ENCODE assay signal across 8 mouse cellular contexts in genomic region chr1:163311006-163311836, GRCm38 (mm10). TPM values are rescaled to one million over a fixed set of nuclear protein-coding genes. Genes with fewer than 3 reads are reported as not detected.
DNase-seq lines count a peak whose midpoint lies in the region; ATAC-seq and TF ChIP-seq lines count a peak whose summit lies in the region.

No protein-coding gene starts in this region.

- peaks cover 75% of the 10 kb centered on the region for H3K27me3 ChIP-seq in lung, embryonic 14.5 days (ENCODE audit: insufficient read depth, low read length)
- H3K27me3 ChIP-seq in forebrain, embryonic 11.5 days (ENCODE audit: control insufficient read depth, insufficient read depth, low read length): peaks cover 23% of the 10 kb centered on the region
- H3K27me3 ChIP-seq in limb, embryonic 11.5 days (ENCODE audit: control insufficient read depth, insufficient read depth, low read length): no peaks in the 10 kb centered on the region

- 0 out of 2 replicates have a peak overlapping the region, but pooled peaks have one; percentile 80 for H3K27ac ChIP-seq in lung, embryonic 14.5 days (ENCODE audit: low read depth)
- H3K27ac ChIP-seq in forebrain, embryonic 11.5 days (ENCODE audit: low read depth, low read length): peak overlapping the region; percentile 48; the same call in 1 of the 2 replicates
- peak overlapping the region; percentile 100 for H3K27ac ChIP-seq in limb, embryonic 11.5 days (replicated peaks; ENCODE audit: low read depth, low read length)

- H3K9me3 ChIP-seq in lung, embryonic 14.5 days (ENCODE audit: low read depth, low read length): no peaks in the 10 kb centered on the region
- no peaks in the 10 kb centered on the region for H3K9me3 ChIP-seq in forebrain, embryonic 11.5 days (ENCODE audit: control insufficient read depth, low read length)
- no peaks in the 10 kb centered on the region for H3K9me3 ChIP-seq in limb, embryonic 11.5 days (ENCODE audit: control insufficient read depth, low read length)

- H3K4me3 ChIP-seq in lung, embryonic 14.5 days (ENCODE audit: low read depth, low read length): peak overlapping the region; percentile 57
- H3K4me3 ChIP-seq in forebrain, embryonic 11.5 days (ENCODE audit: low read depth, low read length): peak overlapping the region; percentile 59
- H3K4me3 ChIP-seq in limb, embryonic 11.5 days (ENCODE audit: low read depth, low read length): peak overlapping the region; percentile 99

- H3K36me3 ChIP-seq in lung, embryonic 14.5 days (ENCODE audit: insufficient read depth): no peaks in the 10 kb centered on the region
- H3K36me3 ChIP-seq in forebrain, embryonic 11.5 days (ENCODE audit: control insufficient read depth, insufficient read depth, low read length): no peaks in the 10 kb centered on the region
- H3K36me3 ChIP-seq in limb, embryonic 11.5 days (ENCODE audit: control insufficient read depth, insufficient read depth, low read length): no peaks in the 10 kb centered on the region; the same call in 1 of the 2 replicates

- DNase-seq in lung, embryonic 14.5 days: no peak
- no peak for DNase-seq in lung, postnatal 25 days (ENCODE audit: low spot score)
- peak; percentile 54 for DNase-seq in forebrain, embryonic 11.5 days (ENCODE audit: low spot score)
- peak; percentile 55 for DNase-seq in limb, embryonic 11.5 days (ENCODE audit: low spot score)
- peak; percentile 6 for DNase-seq in retina, postnatal 1 day
- DNase-seq in frontal cortex, adult 2 months (ENCODE audit: extremely low spot score in 1 of 2, low spot score in 1 of 2): no peak
- DNase-seq in thymus, postnatal 25 days: no peak

- peak overlapping the region; percentile 72 for H3K9ac ChIP-seq in lung, embryonic 14.5 days
- H3K9ac ChIP-seq in forebrain, embryonic 11.5 days (ENCODE audit: low read length): peak overlapping the region; percentile 84
- H3K9ac ChIP-seq in limb, embryonic 11.5 days (ENCODE audit: low read length): peak overlapping the region; percentile 100

- ATAC-seq in lung, embryonic 14.5 days (ENCODE audit: insufficient read depth): 0 out of 2 replicates have a peak, but pooled peaks have one; percentile 1
- ATAC-seq in forebrain, embryonic 11.5 days (replicated peaks; ENCODE audit: low FRiP score): no peak
- no peak for ATAC-seq in limb, embryonic 11.5 days (ENCODE audit: insufficient number of reproducible peaks, low FRiP score, low TSS enrichment, low read depth)
- no peak for ATAC-seq in granulocyte monocyte progenitor cell, adult 5-6 weeks (replicated peaks; ENCODE audit: poor library complexity, severe bottlenecking)

- H3K4me2 ChIP-seq in lung, embryonic 14.5 days: peak overlapping the region; percentile 88
- peak overlapping the region; percentile 87 for H3K4me2 ChIP-seq in forebrain, embryonic 11.5 days (ENCODE audit: low read depth, low read length, severe bottlenecking)
- peak overlapping the region; percentile 80 for H3K4me2 ChIP-seq in limb, embryonic 11.5 days (ENCODE audit: low read depth, severe bottlenecking)

- 0 out of 2 replicates have a peak, but pooled peaks cover 10% of the 10 kb centered on the region for H3K4me1 ChIP-seq in lung, embryonic 14.5 days (ENCODE audit: insufficient read depth)
- H3K4me1 ChIP-seq in forebrain, embryonic 11.5 days (replicated peaks; ENCODE audit: control insufficient read depth, insufficient read depth, low read length): peaks cover 10% of the 10 kb centered on the region
- peaks cover 19% of the 10 kb centered on the region for H3K4me1 ChIP-seq in limb, embryonic 11.5 days (ENCODE audit: control insufficient read depth, insufficient read depth, low read length)

- TF ChIP-seq CTCF in lung, embryonic 14.5 days (IDR thresholded peaks at IDR 0.05; ENCODE audit: low read depth): no peak

- WGBS in lung, embryonic 14.5 days: 31% methylated on average over 13 of the region's 13 CpGs
- WGBS in forebrain, embryonic 11.5 days: 6% methylated on average over 13 of the region's 13 CpGs
- WGBS in limb, embryonic 11.5 days: 3% methylated on average over 13 of the region's 13 CpGs

RNA-seq across cellular contexts. Expression of gene Prrx1, which starts 2.3 kb away (rescaled TPM):
- polyA plus RNA-seq in lung, embryonic 14.5 days (2014; fragmentation: Nextera tagmentation; extraction: Ambion mirVana): 7.7 and 7.8 TPM in 2 replicates
- polyA plus RNA-seq in forebrain, embryonic 11.5 days (2014; fragmentation: Nextera tagmentation; extraction: Ambion mirVana): 28.5 and 29.0 TPM in 2 replicates
- polyA plus RNA-seq in limb, embryonic 11.5 days (2014; fragmentation: Nextera tagmentation; extraction: Ambion mirVana): 193 and 199 TPM in 2 replicates
- 3.7 and 4.9 TPM in 2 replicates for polyA plus RNA-seq in frontal cortex, adult 2 months (2012; rRNA removed)
- total RNA-seq in granulocyte monocyte progenitor cell, adult 5-6 weeks (2014; fragmentation: Nextera tagmentation): not detected in 2 replicates
- not detected in 2 replicates for total RNA-seq in granulocyte monocyte progenitor cell, adult 5-6 weeks (2017)

Comparison
In these comparisons a context has a peak if more than half of its experiments do, and no peak if none do; other contexts are left out.
1. DNase-seq: peak in forebrain, embryonic 11.5 days (single experiment), limb, embryonic 11.5 days (single experiment) and retina, postnatal 1 day (single experiment); none in lung, embryonic 14.5 days (single experiment), lung, postnatal 25 days (single experiment), frontal cortex, adult 2 months (0 of 2) and thymus, postnatal 25 days (single experiment).
2. H3K27ac ChIP-seq: peak in every context shown above with its lines; median percentile 100 in limb, embryonic 11.5 days; 80 in lung, embryonic 14.5 days; 48 in forebrain, embryonic 11.5 days.
3. Peak in every context shown above with its lines, with median percentiles within 50 percentile points of each other: H3K4me2 ChIP-seq, H3K4me3 ChIP-seq and H3K9ac ChIP-seq.